Mouse (Mus musculus) inflammation-experienced regulatory T-cells, adult 16 weeks (primary cell): ENCODE data around the gene Cdc42se1. TPM values are rescaled to one million over a fixed set of nuclear protein-coding genes. Genes with fewer than 3 reads are reported as not detected.

ENCODE experiments used
- polyA plus RNA-seq: library from polyadenylated mRNA; unstranded; fragments of 100-300 nt; shearing (Covaris generic); gene quantifications from one replicate; pipeline ENCODE4 v1.2.1, GENCODE M21; 2017

Gene Cdc42se1
- 454 TPM for polyA plus RNA-seq

GRCm38 (mm10) chr3:95228148-95228893 is at the start of gene Cdc42se1:
Gene Cdc42se1, plus strand, starts transcription at chr3:95228732.

GRCm38 (mm10) chr3:95217255-95218134 is 11.0 kb upstream of the Cdc42se1 start, which contains the start of gene Gabpb2:
Gene Gabpb2, minus strand, starts transcription at chr3:95217916.

GRCm38 (mm10) chr3:95231298-95232221 is 3.0 kb downstream of the Cdc42se1 start, which contains the start of gene Mllt11:
Gene Mllt11, minus strand, starts transcription at chr3:95232171.

GRCm38 (mm10) chr3:95241498-95241897 is 13.0 kb downstream of the Cdc42se1 start, which contains the start of gene Gm128:
Gene Gm128, minus strand, starts transcription at chr3:95241598.

GRCm38 (mm10) chr3:95250783-95251424 is 22.4 kb downstream of the Cdc42se1 start, which contains the start of gene Bnipl:
Gene Bnipl, minus strand, starts transcription at chr3:95251193.

GRCm38 (mm10) chr3:95281216-95282126 is 52.9 kb downstream of the Cdc42se1 start, which contains the start of the genes Mindy1 and Prune1:
Gene Mindy1, plus strand, starts transcription at chr3:95281345.
Gene Prune1, minus strand, starts transcription at chr3:95282076.

Other genes starting within 250 kb of the Cdc42se1 start
- gene Zfp687, start 213.3 kb upstream of the Cdc42se1 start, polyA plus RNA-seq, result 96.9 TPM
- gene Psmd4, start 186.1 kb upstream of the Cdc42se1 start, polyA plus RNA-seq, result 321 TPM
- gene Pip5k1a, start 121.8 kb upstream of the Cdc42se1 start, polyA plus RNA-seq, result 37.0 TPM
- 128 TPM for gene Vps72, start 117.7 kb upstream of the Cdc42se1 start, polyA plus RNA-seq
- 3.8 TPM for gene Tmod4, start 104.3 kb upstream of the Cdc42se1 start, polyA plus RNA-seq
- gene Scnm1, start 94.7 kb upstream of the Cdc42se1 start, polyA plus RNA-seq, result 111 TPM
- gene Lysmd1, start 94.6 kb upstream of the Cdc42se1 start, polyA plus RNA-seq, result 34.8 TPM
- 282 TPM for gene Tnfaip8l2, start 86.4 kb upstream of the Cdc42se1 start, polyA plus RNA-seq
- gene Sema6c, start 68.3 kb upstream of the Cdc42se1 start, polyA plus RNA-seq, result 0.43 TPM
- 34.6 TPM for gene Gabpb2, start 10.8 kb upstream of the Cdc42se1 start, polyA plus RNA-seq
- gene Mllt11, start 3.4 kb downstream of the Cdc42se1 start, polyA plus RNA-seq, result 9.5 TPM
- gene Gm128, start 12.9 kb downstream of the Cdc42se1 start, polyA plus RNA-seq, result 1.4 TPM
- gene Bnipl, start 22.5 kb downstream of the Cdc42se1 start, polyA plus RNA-seq, result not detected
- gene Mindy1, start 52.6 kb downstream of the Cdc42se1 start, polyA plus RNA-seq, result 37.4 TPM
- 8.3 TPM for gene Prune1, start 53.3 kb downstream of the Cdc42se1 start, polyA plus RNA-seq
- gene Anxa9, start 78.4 kb downstream of the Cdc42se1 start, polyA plus RNA-seq, result 0.89 TPM
- 332 TPM for gene Cers2, start 86.1 kb downstream of the Cdc42se1 start, polyA plus RNA-seq
- gene Setdb1, start 128.5 kb downstream of the Cdc42se1 start, polyA plus RNA-seq, result 56.6 TPM
- not detected for gene 4930558C23Rik, start 174.1 kb downstream of the Cdc42se1 start, polyA plus RNA-seq
- 66.5 TPM for gene Arnt, start 205.7 kb downstream of the Cdc42se1 start, polyA plus RNA-seq